Mouse (Mus musculus): ENCODE results near the gene Cox18. TPM values are rescaled to one million over a fixed set of nuclear protein-coding genes. Genes with fewer than 3 reads are reported as not detected.

Gene Cox18
- total RNA-seq, 2 experiments from 2014 or later: 11.1 to 12.3 TPM

Other genes with a start within 250 kb of the Cox18 start
- 10 to 100 TPM; 61.8 to 67.9 TPM for gene Ankrd17, start 142.6 kb upstream of the Cox18 start, total RNA-seq (2021)
- under 1 TPM; 0.55 to 0.67 TPM for gene Gm9958, start 143.2 kb upstream of the Cox18 start, total RNA-seq (2021)
- gene Alb, start 236.9 kb upstream of the Cox18 start, total RNA-seq (2021): not detected

All from heart, adult 18-20 months (tissue).